Mouse (Mus musculus): ENCODE data around the gene Pabpc4.
A peak's percentile ranks its signal among the peaks of the same experiment; 100 is the strongest.

Gene Pabpc4

GRCm38 (mm10) chr4:123261721-123262401 is at the start of gene Pabpc4:
Pabpc4 (plus strand) TSS chr4:123262351.
- no peak for DNase-seq (ENCODE audit: low read depth, low spot score)

- no peak for DNase-seq (ENCODE audit: low read depth, low spot score)
These were observed 48.2 kb upstream of the Pabpc4 start for GRCm38 (mm10) chr4:123213975-123214374.

DNA sequence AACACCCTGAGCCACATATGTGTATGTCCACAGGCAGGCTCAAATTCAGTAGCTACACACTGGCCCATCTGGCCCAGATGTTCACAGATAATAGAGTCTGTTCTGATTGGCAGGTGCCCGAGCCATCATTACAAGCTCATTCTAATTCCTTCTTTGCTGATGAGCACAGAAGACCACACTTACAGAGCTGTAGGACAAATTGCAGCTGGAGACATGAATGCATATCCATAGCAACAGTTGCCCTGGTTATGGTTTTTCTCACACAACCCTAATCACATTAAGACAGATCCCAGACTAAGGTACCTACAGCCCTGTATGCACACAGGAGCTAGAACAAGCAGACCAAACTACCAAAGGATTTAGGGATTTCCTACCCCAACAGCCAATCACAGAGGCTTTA is 46.8 kb upstream of the Pabpc4 start:
- DNase-seq (ENCODE audit: low read depth, low spot score), result no peak

GRCm38 (mm10) chr4:123216782-123217181 is 45.4 kb upstream of the Pabpc4 start:
- DNase-seq (ENCODE audit: low read depth, low spot score), result peak; percentile 66

GRCm38 (mm10) chr4:123219720-123220357 is 42.3 kb upstream of the Pabpc4 start:
- DNase-seq (ENCODE audit: low read depth, low spot score), result peak; percentile 56

GRCm38 (mm10) chr4:123220637-123221036 is 41.5 kb upstream of the Pabpc4 start:
- DNase-seq (ENCODE audit: low read depth, low spot score), result no peak

DNA sequence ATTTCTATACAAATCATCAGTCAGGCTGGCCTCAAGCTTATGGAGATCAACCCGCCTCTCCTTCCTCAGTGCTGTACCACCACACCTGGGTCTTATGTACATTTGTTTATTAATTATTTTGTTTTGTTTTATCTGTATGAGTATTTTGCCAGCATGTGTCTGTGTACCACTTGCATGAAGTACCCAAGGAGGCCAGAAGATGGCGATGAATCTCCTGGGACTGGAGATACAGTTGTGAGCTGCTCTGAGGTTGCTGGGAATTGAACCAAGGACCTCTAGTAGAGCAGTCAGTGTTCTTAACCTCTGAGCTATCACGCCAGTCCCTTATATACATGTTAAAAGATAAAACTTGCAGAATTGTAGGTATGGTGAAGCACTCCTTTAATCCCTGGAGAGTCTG is 38.8 kb upstream of the Pabpc4 start:
- peak; percentile 59 for DNase-seq (ENCODE audit: low read depth, low spot score)

GRCm38 (mm10) chr4:123225718-123226403 is 36.3 kb upstream of the Pabpc4 start:
- no peak for DNase-seq (ENCODE audit: low read depth, low spot score)

DNA sequence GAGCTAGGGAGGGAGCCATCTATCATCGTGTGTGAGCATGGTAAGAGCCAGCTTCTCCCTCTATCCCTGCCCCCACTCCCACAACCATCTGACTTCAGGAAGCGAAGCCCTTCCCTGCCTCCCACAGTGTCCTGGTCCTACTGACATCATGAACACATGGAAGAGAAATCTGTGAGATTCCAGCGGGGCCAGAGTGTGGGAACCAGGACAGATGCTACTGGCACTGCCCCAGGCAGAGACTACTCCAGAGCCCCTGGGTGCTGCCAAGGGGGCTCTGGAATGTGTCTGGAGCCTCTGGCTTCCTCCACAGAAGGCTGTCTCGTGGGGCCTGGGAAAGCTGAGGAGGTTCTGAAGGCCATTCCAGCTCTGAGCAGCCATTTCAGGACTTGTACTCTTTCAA is 34.4 kb upstream of the Pabpc4 start:
- DNase-seq (ENCODE audit: low read depth, low spot score), result no peak

GRCm38 (mm10) chr4:123228270-123228669 is 33.9 kb upstream of the Pabpc4 start:
- no peak for DNase-seq (ENCODE audit: low read depth, low spot score)

- no peak for DNase-seq (ENCODE audit: low read depth, low spot score)
These were observed 33.0 kb upstream of the Pabpc4 start for GRCm38 (mm10) chr4:123229166-123229565.

DNA sequence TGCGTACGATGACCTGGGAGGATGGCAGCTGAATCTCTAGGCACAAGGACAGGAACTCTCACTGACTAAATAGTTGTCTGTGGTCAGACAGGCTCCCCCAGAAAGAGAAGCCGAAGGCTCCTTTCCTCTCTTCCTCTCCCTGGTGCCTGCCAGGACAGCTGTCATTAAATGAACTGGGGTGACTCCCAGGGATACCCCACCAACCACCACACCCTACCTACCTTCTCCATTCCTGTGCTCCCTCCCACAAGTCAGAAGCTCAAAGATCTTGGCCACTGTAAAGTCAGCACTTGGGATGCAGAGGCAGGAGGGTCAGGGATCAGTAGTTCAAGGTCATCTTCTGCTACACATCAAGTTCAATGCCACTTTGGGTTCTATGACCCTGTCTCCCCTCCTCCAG is 29.3 kb upstream of the Pabpc4 start:
- DNase-seq (ENCODE audit: low read depth, low spot score), result no peak

DNA sequence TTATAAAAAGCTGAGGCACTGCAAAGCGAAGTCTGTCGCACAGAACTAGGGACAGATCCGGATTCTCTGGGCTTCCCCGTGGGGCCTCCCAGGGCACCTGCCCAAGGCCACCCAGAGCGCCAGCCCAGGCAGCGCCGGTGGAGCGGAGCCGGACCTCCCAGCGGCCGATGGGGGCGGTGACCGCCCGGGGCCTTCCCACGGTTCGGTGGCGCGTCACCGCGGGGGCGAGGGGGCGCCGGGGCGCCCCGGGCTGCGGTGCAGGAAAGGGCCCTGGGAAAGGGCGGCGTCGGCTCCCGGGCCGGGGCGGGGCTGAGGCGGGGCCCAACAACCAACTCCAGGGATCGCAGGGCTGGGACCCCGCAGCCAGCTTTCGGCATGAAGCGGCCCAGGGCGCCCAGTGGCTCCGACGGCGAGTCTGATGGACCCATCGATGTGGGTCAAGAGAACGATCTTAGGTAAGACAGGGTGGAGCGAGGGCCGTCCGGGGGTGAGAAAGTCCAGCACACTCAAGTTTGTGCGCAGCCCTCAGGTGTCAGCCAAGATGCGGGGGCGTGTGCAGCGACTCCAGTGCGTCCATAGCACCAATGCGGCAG is 28.6 kb upstream of the Pabpc4 start, which contains the start of gene Heyl:
Heyl (plus strand) TSS at position 65 of the 593 bp plus-strand sequence.
- DNase-seq (ENCODE audit: low read depth, low spot score), result peak; percentile 36

- DNase-seq (ENCODE audit: low read depth, low spot score), result no peak
These were observed 26.2 kb upstream of the Pabpc4 start for GRCm38 (mm10) chr4:123235835-123236430.

- no peak for DNase-seq (ENCODE audit: low read depth, low spot score)
These were observed 25.6 kb upstream of the Pabpc4 start for GRCm38 (mm10) chr4:123236431-123237031.

- no peak for DNase-seq (ENCODE audit: low read depth, low spot score)
These were observed 24.5 kb upstream of the Pabpc4 start for GRCm38 (mm10) chr4:123237386-123238266.

DNA sequence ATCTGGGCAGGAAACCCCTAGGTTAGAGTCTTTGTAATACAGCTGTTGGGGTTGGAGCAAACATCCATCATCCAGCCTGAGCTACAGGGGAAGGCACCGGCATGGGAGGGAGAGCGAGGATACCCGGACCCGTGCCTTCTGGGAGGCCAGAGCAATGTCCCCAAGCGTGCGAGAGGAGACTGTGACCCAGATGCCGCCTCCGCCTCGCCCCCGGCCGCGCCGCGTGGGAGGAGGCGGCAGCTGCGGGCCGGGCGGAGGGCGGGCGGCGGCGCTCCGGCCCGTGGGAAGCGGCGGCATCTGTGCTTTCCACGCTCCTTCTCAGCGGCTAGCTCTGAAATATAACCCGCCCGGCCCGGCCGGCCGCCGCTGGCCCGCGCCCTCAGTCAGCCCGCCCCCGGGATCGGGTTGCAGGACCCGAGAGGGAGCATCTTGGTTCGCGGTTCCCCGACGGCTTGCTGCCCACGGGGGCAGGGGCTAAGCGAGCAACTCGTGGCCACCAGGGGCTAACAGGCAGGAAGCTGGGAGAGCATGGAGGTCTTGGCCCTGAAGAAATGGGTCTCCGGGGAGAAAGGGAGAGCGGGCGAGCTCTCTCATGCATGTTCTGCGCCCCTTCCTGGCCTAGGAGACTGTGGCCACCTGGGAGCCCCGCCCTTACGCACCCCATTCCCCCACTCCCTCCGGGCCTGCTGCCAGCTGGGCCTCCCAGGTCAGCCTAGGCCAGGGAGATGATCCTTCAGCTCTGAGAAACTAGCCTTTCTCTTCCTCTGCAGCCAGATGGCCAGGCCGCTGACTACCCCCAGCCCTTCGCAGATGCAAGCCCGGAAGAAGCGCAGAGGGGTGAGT is 22.6 kb upstream of the Pabpc4 start:
- peak; percentile 22 for DNase-seq (ENCODE audit: low read depth, low spot score)

- no peak for DNase-seq (ENCODE audit: low read depth, low spot score)
These were observed 15.9 kb upstream of the Pabpc4 start for GRCm38 (mm10) chr4:123246221-123246620.

DNA sequence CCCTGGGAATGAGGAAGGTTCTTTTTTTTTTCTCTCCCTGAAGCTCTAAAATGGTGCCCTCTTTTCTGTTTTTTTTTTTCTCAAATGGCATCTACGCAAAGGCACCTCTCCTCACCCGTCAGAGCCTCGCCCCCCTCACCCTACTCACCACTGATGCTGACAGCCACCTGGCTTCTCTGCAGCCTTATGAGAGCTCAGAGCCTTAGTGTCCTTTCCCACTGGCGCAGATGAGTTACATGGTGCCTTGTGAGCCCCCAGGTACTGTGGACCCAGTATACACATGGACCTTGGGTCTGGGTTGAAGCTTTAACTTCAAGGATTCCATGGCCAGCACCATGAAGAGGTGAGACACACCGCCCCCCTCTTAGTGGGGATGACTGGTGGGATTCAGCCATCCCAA is 15.5 kb upstream of the Pabpc4 start:
- DNase-seq (ENCODE audit: low read depth, low spot score), result no peak
